Mouse (Mus musculus): Measurements from ENCODE around the gene Zfyve21. TPM values are rescaled to one million over a fixed set of nuclear protein-coding genes. Genes with fewer than 3 reads are reported as not detected.

Gene Zfyve21
- total RNA-seq, 2 experiments from 2014 or later: 10.4 to 16.2 TPM

- no peak for DNase-seq
- intact Hi-C loops (cut with DNase I): no loop called here
Observed at GRCm38 (mm10) chr12:111830375-111830774, 16.4 kb downstream of the Zfyve21 start.

GRCm38 (mm10) chr12:111832643-111833042 lies 18.7 kb downstream of the Zfyve21 start:
- no peak for DNase-seq

GRCm38 (mm10) chr12:111833457-111833856 lies 19.5 kb downstream of the Zfyve21 start:
- DNase-seq: no peak
- intact Hi-C loops (cut with DNase I): no loop called here

More at GRCm38 (mm10) chr12:111832643-111833042, 18.7 kb downstream of the Zfyve21 start:
- intact Hi-C loops (cut with DNase I): no loop called here

DNA sequence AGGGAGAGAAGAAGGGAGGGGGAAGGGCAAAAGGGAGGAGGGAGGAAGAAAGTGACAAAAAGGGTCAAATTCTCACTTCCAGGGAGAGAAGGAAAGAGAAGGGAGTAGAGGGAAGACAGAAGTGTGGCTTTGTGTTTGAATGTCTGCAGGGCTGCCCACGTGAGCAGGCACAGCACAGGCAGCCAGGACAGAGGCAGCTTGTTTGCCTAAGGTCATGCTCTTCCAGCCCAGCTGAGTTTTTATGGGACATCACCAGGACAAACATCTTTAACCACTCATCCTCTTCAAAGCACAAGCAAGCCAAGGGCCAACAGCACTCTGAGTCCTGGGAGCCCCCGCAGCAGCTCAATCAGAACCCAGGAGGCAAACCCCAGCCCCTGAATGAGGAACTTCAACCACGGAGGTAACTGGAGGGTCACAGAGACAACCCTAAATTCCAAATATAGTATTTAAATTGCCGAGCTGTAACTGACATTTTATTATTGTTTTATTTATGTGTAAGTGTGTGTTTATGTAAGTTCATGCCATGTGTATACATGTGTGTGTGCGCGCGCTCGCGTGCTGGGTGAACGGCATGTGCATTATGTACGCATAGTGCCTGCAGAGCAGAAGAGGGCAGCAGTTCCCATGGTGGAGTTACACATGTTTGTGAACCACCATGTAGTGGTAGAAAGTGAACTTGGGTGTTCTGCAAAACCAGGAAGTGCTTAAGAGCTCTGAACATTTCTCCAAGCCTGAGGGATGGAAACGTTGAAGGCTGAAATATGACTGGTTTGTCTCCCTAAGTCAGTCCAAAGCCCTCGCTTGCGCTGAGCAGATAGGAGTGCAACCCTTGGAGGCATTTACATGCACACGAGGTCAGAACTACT lies 28.8 kb downstream of the Zfyve21 start:
- DNase-seq: no peak
- intact Hi-C loops (cut with DNase I): no loop called here

DNA sequence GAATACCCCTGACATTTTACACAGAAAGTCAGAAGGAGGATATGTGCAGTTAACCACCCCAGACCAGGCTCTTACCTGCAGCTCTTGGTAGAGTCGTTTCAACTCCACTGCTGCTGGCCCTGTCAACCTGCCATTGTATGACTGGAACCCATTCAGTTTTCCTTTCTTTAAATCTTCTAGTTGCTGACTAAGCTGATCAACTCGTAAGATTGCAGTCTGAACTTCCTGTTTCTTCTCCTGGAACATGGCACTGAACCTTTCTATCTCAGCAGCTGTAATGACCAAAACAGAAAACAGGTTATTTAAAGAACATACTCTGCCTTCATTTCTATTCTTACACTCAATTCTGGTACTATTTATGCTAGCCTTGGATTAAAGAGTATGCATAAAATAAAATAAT lies 29.5 kb downstream of the Zfyve21 start:
- intact Hi-C loops (cut with DNase I): no loop called here
- DNase-seq: no peak

DNA sequence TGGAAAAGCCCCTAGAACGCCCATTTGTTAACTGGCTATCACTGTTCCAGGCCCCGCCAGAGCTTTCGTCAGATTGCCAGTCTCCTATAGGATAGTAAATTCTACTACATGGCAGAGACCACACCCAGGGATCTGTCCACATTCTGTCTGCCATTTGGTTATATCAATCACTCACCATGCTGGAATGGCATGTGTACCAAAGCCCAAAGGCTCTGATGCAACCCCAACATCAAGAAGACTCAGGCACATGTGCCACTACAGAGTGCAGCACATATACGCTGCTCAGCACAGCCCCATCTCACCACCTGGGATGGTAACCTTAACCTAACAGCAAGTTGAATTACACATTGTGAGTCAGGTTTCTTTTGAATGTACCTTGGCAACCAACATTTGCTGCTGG lies 32.0 kb downstream of the Zfyve21 start:
- no peak for DNase-seq
- intact Hi-C loops (cut with DNase I): no loop called here

GRCm38 (mm10) chr12:111846815-111847214 lies 32.8 kb downstream of the Zfyve21 start:
- intact Hi-C loops (cut with DNase I): no loop called here
- DNase-seq: no peak

- intact Hi-C loops (cut with DNase I): no loop called here
- no peak for DNase-seq
Observed at GRCm38 (mm10) chr12:111848300-111848798, 34.4 kb downstream of the Zfyve21 start.

DNA sequence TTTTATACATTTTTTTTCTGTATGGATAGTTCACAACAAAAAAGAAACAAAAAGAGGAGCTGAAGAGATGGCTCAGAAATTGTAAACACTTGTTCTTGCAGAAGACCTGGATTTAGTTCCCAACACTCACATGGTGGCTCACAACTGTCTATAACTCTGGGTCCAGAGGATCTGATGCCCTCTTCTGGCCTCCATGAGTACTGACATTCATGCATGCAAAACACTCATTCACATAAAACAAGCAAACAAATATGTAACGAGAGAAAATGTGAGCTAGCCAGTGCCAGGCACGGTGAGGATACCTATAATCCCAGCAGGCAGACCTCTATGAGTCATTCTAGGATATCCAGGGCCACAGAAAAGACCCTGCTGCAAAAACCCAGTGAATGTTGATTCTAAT lies 37.3 kb downstream of the Zfyve21 start:
- intact Hi-C loops (cut with DNase I): no loop called here
- DNase-seq: no peak

DNA sequence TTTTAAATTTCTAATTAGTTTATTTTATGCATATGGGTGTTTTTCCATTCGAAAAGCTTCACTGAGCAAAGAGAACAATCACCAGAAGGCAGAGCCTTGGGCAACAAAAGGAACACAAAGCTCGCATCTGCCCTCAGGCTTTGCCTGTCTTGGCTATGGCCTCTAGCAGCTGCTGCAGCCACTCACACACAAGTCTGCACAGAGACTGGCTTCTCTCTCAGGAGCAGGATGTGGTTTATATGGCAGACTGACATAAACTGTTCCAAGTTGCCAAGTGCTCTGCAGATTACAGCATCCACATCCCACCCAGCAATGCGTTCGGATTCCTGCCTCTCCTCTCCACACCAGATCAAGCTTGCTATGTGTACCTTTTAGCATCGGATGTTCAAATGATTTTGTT lies 37.8 kb downstream of the Zfyve21 start:
- intact Hi-C loops (cut with DNase I): no loop called here
- DNase-seq: no peak

DNA sequence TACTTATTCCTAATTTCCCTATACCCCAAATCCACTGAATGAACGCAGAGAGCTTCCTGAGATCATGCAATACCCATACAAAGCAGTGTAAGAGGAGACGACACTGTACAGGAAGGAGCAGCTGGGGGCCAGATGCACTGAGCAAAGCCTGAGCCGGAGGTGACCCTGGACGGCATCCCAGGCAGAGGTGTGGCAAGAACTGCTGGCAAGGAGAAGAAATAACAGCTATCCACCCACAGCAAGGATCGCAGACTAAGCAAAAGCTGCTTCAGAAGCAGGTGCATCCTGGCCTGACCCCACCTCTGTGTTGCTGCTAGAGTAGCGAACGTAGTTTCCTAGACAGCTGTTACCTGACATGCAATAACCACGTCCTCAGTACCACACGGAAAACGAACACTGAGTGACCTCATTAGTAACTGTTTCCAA lies 39.1 kb downstream of the Zfyve21 start:
- intact Hi-C loops (cut with DNase I): no loop called here
- peak; percentile 53 to 61 for DNase-seq

DNA sequence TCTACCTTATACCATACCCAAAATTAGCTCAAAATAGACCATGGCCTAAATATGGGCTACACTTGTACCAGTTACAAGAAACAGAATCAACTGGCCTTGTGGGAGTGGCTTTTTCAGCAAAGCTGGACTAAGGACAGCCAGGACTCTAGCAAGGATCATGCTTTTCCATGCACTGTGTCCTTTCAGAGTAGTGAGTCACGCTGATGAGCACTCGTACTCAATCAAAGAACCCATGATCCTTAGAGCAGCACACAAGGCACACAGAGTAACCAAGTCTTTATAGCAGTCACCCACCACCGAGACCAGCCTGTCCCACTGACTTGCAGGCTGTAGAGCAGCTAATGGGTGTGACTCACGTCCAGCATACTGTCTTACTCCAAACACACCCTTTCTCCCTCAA lies 39.6 kb downstream of the Zfyve21 start:
- intact Hi-C loops (cut with DNase I): no loop called here
- DNase-seq: no peak

DNA sequence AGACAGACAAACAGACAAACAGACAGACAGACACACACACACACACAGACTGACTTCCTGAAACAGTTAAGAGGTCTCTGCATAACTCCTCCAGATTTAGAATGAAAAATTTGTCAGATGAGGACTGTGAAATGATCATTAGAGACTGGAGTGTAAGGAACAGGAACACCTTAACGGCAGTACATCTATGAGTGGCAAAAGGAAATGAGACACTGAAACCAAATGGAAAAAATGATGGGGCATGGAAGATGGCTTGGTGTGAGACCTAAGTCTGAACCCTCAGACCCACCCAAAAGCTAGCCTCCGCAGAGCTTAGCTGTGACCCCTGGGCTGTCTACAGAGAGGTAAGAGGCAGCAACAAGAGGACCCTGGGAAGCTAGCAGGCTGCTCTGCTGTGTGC lies 41.5 kb downstream of the Zfyve21 start:
- intact Hi-C loops (cut with DNase I): no loop called here
- no peak for DNase-seq

DNA sequence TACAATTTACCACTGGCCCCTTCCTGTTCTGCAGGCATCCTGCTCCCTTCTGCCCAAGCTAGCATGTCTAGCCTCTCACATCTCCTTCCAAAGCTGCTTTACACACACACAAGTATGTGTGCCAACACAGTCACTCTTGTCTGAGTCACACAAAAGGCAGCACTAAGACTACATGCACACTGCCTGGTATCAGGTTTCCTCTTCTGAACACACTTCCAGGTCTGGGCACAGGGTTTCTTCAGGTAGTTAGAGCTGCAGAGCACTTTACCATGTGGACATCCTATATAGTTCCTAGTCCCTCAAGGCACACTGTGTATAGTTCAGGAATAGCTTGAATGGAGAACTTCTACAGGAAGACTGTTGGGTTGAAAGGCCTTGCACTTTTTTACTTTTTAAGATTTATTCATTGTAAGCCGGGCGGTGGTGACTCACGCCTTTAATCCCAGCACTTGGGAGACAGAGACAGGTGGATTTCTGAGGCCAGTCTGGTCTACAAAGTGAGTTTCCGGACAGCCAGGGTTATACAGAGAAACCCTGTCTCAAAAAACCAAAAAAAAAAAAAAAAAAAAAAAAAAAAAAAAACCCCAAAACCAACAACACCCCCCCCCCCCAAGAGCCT lies 50.3 kb downstream of the Zfyve21 start:
- intact Hi-C loops (cut with DNase I): no loop called here

GRCm38 (mm10) chr12:111869806-111870205 lies 55.8 kb downstream of the Zfyve21 start:
- no peak for DNase-seq
- intact Hi-C loops (cut with DNase I): no loop called here

More for the DNA sequence above, 50.3 kb downstream of the Zfyve21 start:
- DNase-seq: no peak

DNA sequence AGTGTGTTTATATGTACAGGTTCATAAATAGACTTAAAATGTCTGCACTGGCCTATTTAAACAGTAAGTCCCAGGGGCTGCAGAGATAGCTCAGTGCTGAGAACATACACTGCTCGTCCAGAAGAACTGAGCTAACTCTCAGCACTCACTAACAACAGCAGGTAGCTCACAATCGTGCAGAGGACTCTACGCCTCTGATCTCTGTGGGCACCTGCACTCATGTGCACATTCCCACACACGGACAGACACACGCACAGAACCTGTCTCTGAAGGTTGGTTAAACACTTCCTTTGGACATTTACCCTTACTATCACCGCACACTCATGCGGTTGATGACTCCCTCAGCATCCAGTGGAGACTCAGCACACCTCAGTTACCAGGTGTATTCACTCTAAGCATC lies 56.8 kb downstream of the Zfyve21 start:
- intact Hi-C loops (cut with DNase I): no loop called here
- DNase-seq: no peak

- intact Hi-C loops (cut with DNase I): no loop called here
Observed at GRCm38 (mm10) chr12:111872079-111872478, 58.1 kb downstream of the Zfyve21 start.

DNA sequence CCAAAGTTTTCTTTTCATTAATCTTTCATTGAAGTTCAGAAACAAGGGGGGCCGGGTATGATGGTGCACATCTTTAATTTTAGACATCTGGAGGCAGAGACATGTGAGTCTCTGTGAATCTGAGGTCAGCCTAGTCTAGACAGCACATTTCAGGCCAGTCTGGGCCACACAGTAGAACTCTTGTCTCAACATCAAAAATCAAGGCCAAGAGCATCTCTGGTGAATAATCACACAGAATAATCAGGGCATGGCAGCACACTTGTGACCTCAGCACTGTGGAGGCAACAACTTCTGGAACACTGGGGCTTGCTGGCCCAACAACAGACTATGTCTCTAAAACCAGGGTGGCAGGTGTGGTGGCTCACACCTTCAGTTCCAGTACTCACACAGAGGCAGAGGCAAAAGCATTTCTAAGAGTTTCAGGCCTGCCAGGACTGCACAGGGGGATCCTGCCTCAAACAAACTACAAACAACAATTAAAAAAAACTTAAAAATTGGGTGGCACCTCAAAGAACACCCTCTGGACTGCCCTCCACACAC lies 60.7 kb downstream of the Zfyve21 start:
- DNase-seq: no peak
- intact Hi-C loops (cut with DNase I): no loop called here

More at GRCm38 (mm10) chr12:111872079-111872478, 58.1 kb downstream of the Zfyve21 start:
- no peak for DNase-seq

GRCm38 (mm10) chr12:111875499-111875898 lies 61.5 kb downstream of the Zfyve21 start:
- intact Hi-C loops (cut with DNase I): no loop called here

GRCm38 (mm10) chr12:111878213-111878612 lies 64.2 kb downstream of the Zfyve21 start:
- intact Hi-C loops (cut with DNase I): loop anchor here (2.0 kb wide), 2 partner anchors 79 to 123 kb away; no protein-coding TSS in a partner anchor

More at GRCm38 (mm10) chr12:111875499-111875898, 61.5 kb downstream of the Zfyve21 start:
- DNase-seq: no peak

More at GRCm38 (mm10) chr12:111878213-111878612, 64.2 kb downstream of the Zfyve21 start:
- DNase-seq: peak; percentile 61 to 80
